Mouse (Mus musculus): ENCODE measurements at regions not wholly inside any gene's neighbourhood (a gene's known extent, or its start where the extent isn't known, plus 50 kb on each side); places are given as distances from the start of the nearest gene placed in this dataset.

DNA sequence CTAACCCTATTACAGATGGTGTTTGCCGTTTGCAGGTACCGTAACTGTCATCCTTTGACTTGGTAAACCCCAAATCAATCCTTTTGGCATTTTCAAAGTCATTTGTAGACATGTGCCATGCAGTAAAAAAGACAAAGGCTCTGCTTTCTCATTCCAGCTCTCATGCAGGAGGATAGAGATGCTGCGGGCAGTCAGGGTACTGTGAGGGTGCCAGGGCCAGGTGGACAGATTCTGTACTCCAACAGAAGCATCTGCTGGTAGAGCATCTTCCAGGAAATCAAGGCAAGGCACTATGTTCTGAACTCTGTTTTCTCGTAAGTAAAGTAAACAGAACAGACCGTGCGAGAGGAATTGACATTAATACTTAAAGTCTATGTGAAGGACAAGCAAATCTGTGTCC is 123.2 kb upstream of the Prr30 start:
- TF ChIP-seq USF1 (IDR thresholded peaks at IDR 0.05; ENCODE audit: low read depth, low read length): no peak
- no peak for TF ChIP-seq JUN (IDR thresholded peaks at IDR 0.05; ENCODE audit: insufficient read depth, low read depth, low read length)
- no peak for TF ChIP-seq EP300 (IDR thresholded peaks at IDR 0.05; ENCODE audit: low read length)
- no peak for TF ChIP-seq TCF12 (IDR thresholded peaks at IDR 0.05; ENCODE audit: low read depth, low read length)
- no peak for TF ChIP-seq RCOR1 (conservative IDR thresholded peaks at IDR 0.05; ENCODE audit: low read depth, low read length)
- TF ChIP-seq USF2 (conservative IDR thresholded peaks at IDR 0.05; ENCODE audit: low read depth, low read length): no peak
- TF ChIP-seq MYC (IDR thresholded peaks at IDR 0.05; ENCODE audit: low read depth, low read length): no peak
- Histone ChIP-seq H3K4me3 (replicated peaks in 1 of 3; ENCODE audit: low read depth in 2 of 3, low read length in 2 of 3, poor library complexity in 1 of 3) (no peak overlapping the region), H3K36me3 (replicated peaks in 1 of 2; ENCODE audit: control insufficient read depth in 1 of 2, insufficient read depth in 1 of 2, low read length in 1 of 2) (no peaks in the 10 kb centered on the region), H3K4me2 (ENCODE audit: insufficient read depth, low read depth, poor library complexity, severe bottlenecking) (no peak overlapping the region), H3K79me2 (replicated peaks; ENCODE audit: control insufficient read depth, extremely low read depth, insufficient read depth, poor library complexity, severe bottlenecking) (no peaks in the 10 kb centered on the region), H3K27me3 (replicated peaks) (no peaks in the 10 kb centered on the region), H3K27ac (ENCODE audit: insufficient read depth, low read depth) (no peak overlapping the region), H3K4me1 (ENCODE audit: control insufficient read depth in 1 of 2, insufficient read depth in 2 of 2) (no peaks in the 10 kb centered on the region), H3K9ac (ENCODE audit: insufficient read depth, low read depth) (no peak overlapping the region), H3K9me3 (replicated peaks; ENCODE audit: low read length) (no peaks in the 10 kb centered on the region)
- no peak for DNase-seq (ENCODE audit: extremely low read depth)
- dilution Hi-C loops (cut with MboI; ENCODE audit: extremely low pct_ligation_motif_present, extremely low pct_unique_long_range_greater_than_20kb, low sequenced_read_pairs): no loop called here
- in situ Hi-C loops (cut with MboI; ENCODE audit: low pct_ligation_motif_present, low pct_unique_long_range_greater_than_20kb, low sequenced_read_pairs): no loop called here

- H3K79me2 ChIP-seq (replicated peaks; ENCODE audit: control insufficient read depth, extremely low read depth, insufficient read depth, poor library complexity, severe bottlenecking): no peaks in the 10 kb centered on the region
- dilution Hi-C loops (cut with MboI; ENCODE audit: extremely low pct_ligation_motif_present, extremely low pct_unique_long_range_greater_than_20kb, low sequenced_read_pairs): no loop called here
- no peaks in the 10 kb centered on the region for H3K36me3 ChIP-seq (replicated peaks in 1 of 2; ENCODE audit: control insufficient read depth in 1 of 2, insufficient read depth in 1 of 2, low read length in 1 of 2)
- no peak for TF ChIP-seq MEF2A (IDR thresholded peaks at IDR 0.05; ENCODE audit: borderline replicate concordance, low read depth, low read length)
- no peak for TF ChIP-seq RCOR1 (conservative IDR thresholded peaks at IDR 0.05; ENCODE audit: low read depth, low read length)
- TF ChIP-seq ZKSCAN1 (IDR thresholded peaks at IDR 0.05; ENCODE audit: borderline replicate concordance, low read depth, low read length): no peak
- TF ChIP-seq E2F4 (IDR thresholded peaks at IDR 0.05; ENCODE audit: insufficient replicate concordance, low read depth, low read length): no peak
- TF ChIP-seq GABPA (IDR thresholded peaks at IDR 0.05; ENCODE audit: insufficient replicate concordance, low read depth, low read length): no peak
- TF ChIP-seq MXI1 (IDR thresholded peaks at IDR 0.05; ENCODE audit: low read depth, low read length): no peak
- TF ChIP-seq MAZ (IDR thresholded peaks at IDR 0.05; ENCODE audit: low read depth, low read length): no peak
- TF ChIP-seq ETS1 (conservative IDR thresholded peaks at IDR 0.05; ENCODE audit: low read depth, low read length): no peak
- no peak for TF ChIP-seq JUN (IDR thresholded peaks at IDR 0.05; ENCODE audit: insufficient read depth, low read depth, low read length)
- no peak for TF ChIP-seq RAD21 (IDR thresholded peaks at IDR 0.05; ENCODE audit: low read depth, low read length)
- TF ChIP-seq IRF4 (IDR thresholded peaks at IDR 0.05; ENCODE audit: low read depth, low read length): no peak
- TF ChIP-seq POLR2A (IDR thresholded peaks at IDR 0.05; ENCODE audit: low read depth, low read length): no peak
- no peak for TF ChIP-seq NELFE (IDR thresholded peaks at IDR 0.05; ENCODE audit: low read depth, low read length)
- no peak for TF ChIP-seq CTCF (conservative IDR thresholded peaks at IDR 0.05 in 1 of 2, IDR thresholded peaks at IDR 0.05 in 1 of 2; ENCODE audit: low read depth in 2 of 2, low read length in 2 of 2)
- TF ChIP-seq EP300 (IDR thresholded peaks at IDR 0.05; ENCODE audit: low read length): no peak
- H3K9ac ChIP-seq (ENCODE audit: insufficient read depth, low read depth): no peak overlapping the region
- in situ Hi-C loops (cut with MboI; ENCODE audit: low pct_ligation_motif_present, low pct_unique_long_range_greater_than_20kb, low sequenced_read_pairs): no loop called here
- no peaks in the 10 kb centered on the region for H3K9me3 ChIP-seq (replicated peaks; ENCODE audit: low read length)
- no peak overlapping the region for H3K4me2 ChIP-seq (ENCODE audit: insufficient read depth, low read depth, poor library complexity, severe bottlenecking)
- H3K4me3 ChIP-seq (replicated peaks in 1 of 3; ENCODE audit: low read depth in 2 of 3, low read length in 2 of 3, poor library complexity in 1 of 3): no peak overlapping the region
- H3K27ac ChIP-seq (ENCODE audit: insufficient read depth, low read depth): no peak overlapping the region
- H3K4me1 ChIP-seq (ENCODE audit: control insufficient read depth in 1 of 2, insufficient read depth in 2 of 2): no peaks in the 10 kb centered on the region
- no peaks in the 10 kb centered on the region for H3K27me3 ChIP-seq (replicated peaks)
- DNase-seq (ENCODE audit: extremely low read depth): no peak
Observed at GRCm38 (mm10) chr14:101307920-101308319, 107.8 kb upstream of the Prr30 start.

All from CH12.LX (cell line).